Mouse (Mus musculus) CH12F3 (cell line): Measurements from ENCODE around the gene Fignl1.

Experiments
- in situ Hi-C: fragments of 300-500 bp; cut with MboI; formaldehyde crosslinking; loops from 2 replicates; pipeline ENCODE4 v1.14.3; 2020; ENCODE audit warnings: low sequenced_read_pairs

Gene Fignl1

GRCm38 (mm10) chr11:11808820-11809403 lies at the start of gene Fignl1:
Gene Fignl1, minus strand, starts transcription at chr11:11808962.
- in situ Hi-C loops, result no loop called here

DNA sequence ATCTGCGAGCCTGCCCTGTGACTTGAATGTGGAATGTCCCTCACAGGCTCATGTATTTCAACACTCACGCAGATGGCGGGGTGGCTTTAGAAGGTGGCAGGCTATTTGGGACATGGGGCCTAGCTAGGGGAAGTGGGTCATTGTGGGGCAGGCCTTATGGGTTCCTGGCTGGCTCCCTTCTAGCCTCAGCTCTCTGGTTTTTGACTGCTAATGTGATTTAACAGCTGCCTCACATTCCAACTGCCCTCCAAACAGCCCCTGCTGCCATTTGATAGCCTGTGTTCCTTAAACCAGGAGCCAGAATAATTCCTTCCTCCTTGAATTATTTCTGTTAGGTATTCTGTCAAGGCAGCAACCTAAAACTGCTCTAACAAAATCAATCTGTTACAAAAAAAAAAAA lies 48.2 kb upstream of the Fignl1 start:
- in situ Hi-C loops, result no loop called here

- in situ Hi-C loops, result no loop called here
Measured at GRCm38 (mm10) chr11:11855685-11856131, 46.9 kb upstream of the Fignl1 start.

GRCm38 (mm10) chr11:11855061-11855672 lies 46.4 kb upstream of the Fignl1 start:
- in situ Hi-C loops, result no loop called here

DNA sequence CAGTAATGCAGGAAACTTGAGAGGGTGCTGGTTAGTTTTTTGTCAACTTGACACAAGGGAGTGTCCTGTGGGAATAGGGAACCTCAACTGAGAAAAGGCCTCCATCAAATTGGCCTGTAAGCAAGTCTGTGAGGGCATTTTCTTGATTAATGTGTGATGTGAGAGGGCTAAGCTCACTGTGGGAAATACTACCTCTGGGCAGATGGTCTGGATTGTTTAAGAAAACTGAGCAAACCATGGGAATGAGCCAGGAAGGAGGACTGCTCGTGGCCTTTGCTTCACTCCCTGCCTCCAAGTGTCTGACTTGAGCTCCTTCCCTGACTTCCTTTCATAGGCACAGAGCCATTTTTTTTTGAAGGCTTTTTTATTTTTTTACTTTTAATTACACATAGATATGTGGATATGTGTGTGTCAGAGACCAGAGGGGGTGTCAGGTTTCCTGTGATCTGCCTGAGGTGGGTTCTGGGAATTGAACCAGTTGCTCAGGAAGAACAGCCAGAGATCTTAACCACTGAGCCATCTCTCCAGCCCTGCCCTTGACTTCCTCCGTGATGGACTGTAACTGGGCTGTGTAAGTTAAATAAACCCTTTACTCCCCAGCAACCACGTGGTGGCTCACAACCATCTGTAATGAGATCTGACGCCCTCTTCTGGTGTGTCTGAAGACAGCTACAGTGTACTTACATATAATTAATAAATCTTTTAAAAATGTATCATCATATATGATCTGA lies 45.1 kb upstream of the Fignl1 start:
- in situ Hi-C loops, result no loop called here

DNA sequence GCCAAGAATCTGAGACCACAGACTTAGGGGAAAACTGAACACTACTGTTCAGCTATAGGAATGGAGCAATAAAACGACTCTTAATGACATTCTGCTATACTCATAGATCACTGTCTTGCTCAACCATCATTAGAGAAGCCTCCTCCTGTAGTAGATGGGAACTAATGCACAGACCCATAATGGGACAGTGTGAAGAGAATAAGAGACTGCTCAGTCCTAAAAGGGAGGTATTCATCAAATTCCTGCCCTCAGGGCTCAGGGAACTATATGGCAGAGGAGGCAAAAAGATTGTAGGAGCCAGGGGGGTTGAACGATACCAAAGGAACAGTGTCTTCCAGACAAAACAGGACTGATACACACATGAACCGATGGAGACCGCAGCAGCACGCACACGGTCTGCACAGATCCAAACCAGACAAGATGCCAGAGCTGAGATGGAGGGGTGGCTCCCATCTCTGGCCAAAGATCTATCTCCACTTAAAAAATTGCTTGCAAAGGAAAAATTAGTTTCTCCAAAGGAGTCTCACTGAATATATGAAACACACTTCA lies 43.3 kb upstream of the Fignl1 start:
- in situ Hi-C loops, result no loop called here

DNA sequence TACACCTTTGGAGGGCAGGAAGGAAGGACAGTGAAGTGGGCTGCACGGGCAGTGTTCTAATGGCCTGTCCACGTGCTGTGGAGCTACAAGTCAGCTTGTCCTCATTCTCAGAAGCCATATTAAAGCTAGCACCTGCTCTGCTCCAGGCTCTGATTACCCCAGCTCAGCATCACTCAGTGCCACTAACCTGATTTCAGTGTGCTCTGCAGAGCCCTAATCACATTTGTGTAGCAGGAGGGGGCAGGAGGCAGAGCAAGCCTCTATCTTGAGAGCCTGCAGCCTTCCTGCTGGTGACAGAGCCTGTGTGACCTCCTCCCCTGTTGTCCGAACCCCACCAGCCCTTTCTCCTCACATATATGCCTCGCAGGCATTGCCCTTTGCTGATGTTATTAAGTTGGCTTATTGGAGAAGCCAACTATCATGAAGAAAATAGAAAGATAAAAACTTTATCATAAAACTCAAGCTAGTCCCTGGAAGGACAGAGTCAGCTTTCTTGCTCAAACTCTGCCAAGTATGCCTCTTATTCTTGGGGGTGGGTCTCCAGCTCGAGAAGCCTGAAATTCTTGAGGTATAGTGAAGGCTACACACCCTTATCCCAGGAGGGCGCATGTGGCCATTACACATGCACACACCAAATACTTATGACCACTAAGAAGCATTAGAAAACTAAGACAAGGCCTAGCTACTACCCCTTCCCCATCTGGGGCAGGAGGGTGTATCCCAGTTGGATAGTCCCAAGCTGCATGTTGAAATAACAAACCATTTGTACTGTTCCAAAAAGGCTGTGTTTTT lies 41.9 kb upstream of the Fignl1 start:
- in situ Hi-C loops, result no loop called here

- in situ Hi-C loops, result no loop called here
Measured at GRCm38 (mm10) chr11:11849513-11850311, 41.0 kb upstream of the Fignl1 start.

GRCm38 (mm10) chr11:11848467-11848866 lies 39.7 kb upstream of the Fignl1 start:
- in situ Hi-C loops, result no loop called here

- in situ Hi-C loops, result no loop called here
Measured at GRCm38 (mm10) chr11:11845044-11845443, 36.3 kb upstream of the Fignl1 start.

GRCm38 (mm10) chr11:11844367-11844971 lies 35.7 kb upstream of the Fignl1 start:
- in situ Hi-C loops, result no loop called here

GRCm38 (mm10) chr11:11841590-11841989 lies 32.8 kb upstream of the Fignl1 start:
- in situ Hi-C loops, result no loop called here

DNA sequence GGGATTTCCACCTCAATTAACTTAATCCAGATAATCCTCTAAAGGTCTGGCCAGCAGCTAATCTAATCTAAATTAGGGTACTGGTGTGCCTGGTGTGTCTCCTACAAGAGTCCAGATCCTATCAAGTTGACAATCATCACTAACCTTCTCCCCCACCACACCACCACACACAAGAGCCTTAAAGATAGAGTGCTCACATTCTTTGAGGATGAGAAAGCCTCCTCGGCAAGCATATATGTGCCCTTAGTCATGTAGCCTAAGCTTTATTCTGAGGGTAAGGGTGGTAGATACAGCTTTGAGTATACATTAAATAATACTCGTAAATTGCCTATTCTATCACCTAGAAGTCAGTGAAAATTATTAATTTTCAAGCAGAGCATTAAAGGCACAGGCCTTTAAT lies 32.0 kb upstream of the Fignl1 start:
- in situ Hi-C loops, result no loop called here

GRCm38 (mm10) chr11:11839874-11840273 lies 31.1 kb upstream of the Fignl1 start:
- in situ Hi-C loops, result no loop called here

GRCm38 (mm10) chr11:11837384-11837783 lies 28.6 kb upstream of the Fignl1 start:
- in situ Hi-C loops, result no loop called here

- in situ Hi-C loops, result no loop called here
Measured at GRCm38 (mm10) chr11:11836713-11837370, 28.1 kb upstream of the Fignl1 start.

DNA sequence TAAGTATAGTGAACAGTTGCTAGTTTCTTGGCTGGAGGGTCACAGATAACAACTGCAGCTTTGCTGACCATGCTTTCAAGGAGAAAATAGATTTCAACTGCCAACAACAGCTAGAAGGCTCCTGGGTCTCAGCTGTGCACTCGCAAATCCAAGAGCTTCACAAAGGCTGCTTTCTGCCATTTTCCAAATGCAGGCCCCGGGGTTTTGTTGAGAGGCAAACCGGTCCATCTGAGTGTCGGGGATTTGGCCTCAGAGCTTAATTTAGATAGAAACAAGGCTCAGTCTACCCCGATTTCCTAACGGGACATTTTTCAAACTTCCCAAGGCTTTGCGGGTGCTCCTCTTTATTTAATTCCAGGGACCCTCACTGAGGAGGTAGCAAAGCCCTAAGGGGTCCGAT lies 27.5 kb upstream of the Fignl1 start:
- in situ Hi-C loops, result no loop called here

DNA sequence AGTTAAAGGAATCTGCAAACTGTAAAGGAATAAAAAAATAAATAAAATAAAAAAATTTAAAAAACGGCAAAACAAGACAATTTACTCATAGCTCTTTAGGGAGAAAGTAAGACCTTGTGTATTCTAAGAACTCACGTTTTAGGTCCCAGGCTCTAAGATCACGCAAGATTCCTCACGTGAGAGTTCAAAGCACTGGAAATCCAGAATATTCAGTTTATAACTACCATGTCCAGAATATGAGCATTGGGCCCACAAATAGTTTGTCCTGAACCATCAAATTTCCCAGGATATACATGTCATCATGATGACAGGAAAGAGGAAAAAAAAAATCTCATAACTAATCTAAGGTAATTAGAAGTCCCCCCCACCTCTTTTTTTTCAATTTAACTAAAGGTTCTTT lies 27.0 kb upstream of the Fignl1 start:
- in situ Hi-C loops, result no loop called here

GRCm38 (mm10) chr11:11835361-11835760 lies 26.6 kb upstream of the Fignl1 start:
- in situ Hi-C loops, result no loop called here
